Mouse (Mus musculus) limb, embryonic 12.5 days (tissue): Measurements from ENCODE around the gene Wdr91. TPM values are rescaled to one million over a fixed set of nuclear protein-coding genes. Genes with fewer than 3 reads are reported as not detected.

Experiments
- ATAC-seq: fragments of 200-750 bp; cut with Nextera tagmentation; 2 replicates; pipeline ENCODE4 v1.8.0; 2017; ENCODE audit warnings: low read depth, moderate TSS enrichment; ENCODE audit not compliant: insufficient number of reproducible peaks, insufficient read depth, low FRiP score, low TSS enrichment
- H3K27ac ChIP-seq: fragments of 300-500 bp; sonication (generic); 2 replicates; pipeline ENCODE4 v1.5.1; 2016; ENCODE audit warnings: mild to moderate bottlenecking, moderate library complexity
- H3K27me3 ChIP-seq: fragments of 300-500 bp; sonication (generic); 2 replicates; pipeline ENCODE4 v1.6.1; 2016; ENCODE audit warnings: mild to moderate bottlenecking, moderate library complexity
- H3K36me3 ChIP-seq: fragments of 300-500 bp; sonication (generic); 2 replicates; pipeline ENCODE4 v1.6.1; 2016; ENCODE audit warnings: mild to moderate bottlenecking, moderate library complexity
- H3K4me1 ChIP-seq: fragments of 300-500 bp; sonication (generic); replicated peaks from 2 replicates; pipeline ENCODE4 v1.6.1; 2016
- H3K4me2 ChIP-seq: fragments of 300-500 bp; sonication (generic); 2 replicates; pipeline ENCODE4 v1.6.1; 2016; ENCODE audit warnings: mild to moderate bottlenecking, moderate library complexity
- H3K4me3 ChIP-seq: fragments of 300-500 bp; sonication (generic); replicated peaks from 2 replicates; pipeline ENCODE4 v1.5.1; 2016; ENCODE audit warnings: mild to moderate bottlenecking
- H3K9ac ChIP-seq: fragments of 300-500 bp; sonication (generic); replicated peaks from 2 replicates; pipeline ENCODE4 v1.6.1; 2016; ENCODE audit warnings: mild to moderate bottlenecking, moderate library complexity
- H3K9me3 ChIP-seq: fragments of 300-500 bp; sonication (generic); 2 replicates; pipeline ENCODE4 v1.6.1; 2016; ENCODE audit warnings: mild to moderate bottlenecking, moderate library complexity
- WGBS: fragments of 180-500 bp; shearing (Covaris S2); methylation state at CpG from one replicate; pipeline ENCODE4 v1.1.7; 2016; 5-methylcytosine and 5-hydroxymethylcytosine counted together
- polyA plus RNA-seq: library from polyadenylated mRNA; unstranded; fragments of >200 nt; fragmentation: Nextera tagmentation; extraction: Ambion mirVana; gene quantifications from 2 replicates; pipeline ENCODE4 v1.2.1, GENCODE M21; 2016

Wdr91 gene
- polyA plus RNA-seq, 1 experiment from 2014 or later = 13.9 TPM

GRCm38 (mm10) chr6:34901911-34902444, 8.7 kb downstream of the Wdr91 start:
- 81% methylated on average over 9 of the region's 9 CpGs for WGBS
- no peak for ATAC-seq
- Histone ChIP-seq H3K27ac (no peak overlapping the region), H3K36me3 (peaks cover 88% of the 10 kb centered on the region), H3K27me3 (no peaks in the 10 kb centered on the region), H3K9me3 (no peaks in the 10 kb centered on the region), H3K4me1 (no peaks in the 10 kb centered on the region), H3K9ac (no peak overlapping the region), H3K4me3 (no peak overlapping the region), H3K4me2 (no peak overlapping the region)

- no peak overlapping the region for H3K4me3 ChIP-seq
- no peak overlapping the region for H3K27ac ChIP-seq
- H3K27me3 ChIP-seq = no peaks in the 10 kb centered on the region
- ATAC-seq = no peak
- H3K4me2 ChIP-seq = no peak overlapping the region
- WGBS = 63% methylated on average over 2 of the region's 2 CpGs
- H3K9me3 ChIP-seq = no peaks in the 10 kb centered on the region
- no peaks in the 10 kb centered on the region for H3K4me1 ChIP-seq
- peaks cover 82% of the 10 kb centered on the region for H3K36me3 ChIP-seq
- H3K9ac ChIP-seq = no peak overlapping the region
Measured at GRCm38 (mm10) chr6:34900990-34901389, 9.7 kb downstream of the Wdr91 start.

- no peaks in the 10 kb centered on the region for H3K27me3 ChIP-seq
- H3K36me3 ChIP-seq = peaks cover 83% of the 10 kb centered on the region
- no peak overlapping the region for H3K4me3 ChIP-seq
- no peaks in the 10 kb centered on the region for H3K4me1 ChIP-seq
- no peaks in the 10 kb centered on the region for H3K9me3 ChIP-seq
- WGBS = 79% methylated on average over 2 of the region's 2 CpGs
- H3K4me2 ChIP-seq = no peak overlapping the region
- no peak overlapping the region for H3K9ac ChIP-seq
- ATAC-seq = no peak
- no peak overlapping the region for H3K27ac ChIP-seq
Measured at GRCm38 (mm10) chr6:34899127-34899526, 11.5 kb downstream of the Wdr91 start.

GRCm38 (mm10) chr6:34896168-34896780, 14.4 kb downstream of the Wdr91 start:
- Histone ChIP-seq H3K9ac (no peak overlapping the region), H3K4me2 (no peak overlapping the region), H3K27ac (no peak overlapping the region), H3K27me3 (no peaks in the 10 kb centered on the region), H3K4me1 (no peaks in the 10 kb centered on the region), H3K4me3 (no peak overlapping the region), H3K9me3 (no peaks in the 10 kb centered on the region), H3K36me3 (peaks cover 87% of the 10 kb centered on the region)
- ATAC-seq = no peak
- 53% methylated on average over 16 of the region's 16 CpGs for WGBS

GRCm38 (mm10) chr6:34895569-34895968, 15.1 kb downstream of the Wdr91 start:
- Histone ChIP-seq H3K4me3 (no peak overlapping the region), H3K9ac (no peak overlapping the region), H3K36me3 (peaks cover 86% of the 10 kb centered on the region), H3K4me1 (no peaks in the 10 kb centered on the region), H3K4me2 (no peak overlapping the region), H3K9me3 (no peaks in the 10 kb centered on the region), H3K27me3 (no peaks in the 10 kb centered on the region), H3K27ac (no peak overlapping the region)
- WGBS = 90% methylated on average over 7 of the region's 7 CpGs
- no peak for ATAC-seq

GRCm38 (mm10) chr6:34889185-34889584, 21.5 kb downstream of the Wdr91 start:
- Histone ChIP-seq H3K4me2 (no peak overlapping the region), H3K9me3 (no peaks in the 10 kb centered on the region), H3K27me3 (no peaks in the 10 kb centered on the region), H3K27ac (no peak overlapping the region), H3K36me3 (peaks cover 90% of the 10 kb centered on the region), H3K4me1 (no peaks in the 10 kb centered on the region), H3K9ac (no peak overlapping the region), H3K4me3 (no peak overlapping the region)
- 76% methylated on average over 4 of the region's 4 CpGs for WGBS
- no peak for ATAC-seq

GRCm38 (mm10) chr6:34887131-34887850, 23.4 kb downstream of the Wdr91 start:
- peak; percentile 56; the same call in 1 of the 2 replicates for ATAC-seq
- no peak overlapping the region for H3K9ac ChIP-seq
- H3K4me2 ChIP-seq = no peak overlapping the region
- H3K9me3 ChIP-seq = no peaks in the 10 kb centered on the region
- H3K4me1 ChIP-seq = no peaks in the 10 kb centered on the region
- H3K27me3 ChIP-seq = no peaks in the 10 kb centered on the region
- H3K27ac ChIP-seq = no peak overlapping the region; the same call in 1 of the 2 replicates
- 83% methylated on average over 6 of the region's 6 CpGs for WGBS
- no peak overlapping the region for H3K4me3 ChIP-seq
- H3K36me3 ChIP-seq = peaks cover 89% of the 10 kb centered on the region

GRCm38 (mm10) chr6:34884724-34885123, 26.0 kb downstream of the Wdr91 start:
- H3K27me3 ChIP-seq = no peaks in the 10 kb centered on the region
- H3K4me2 ChIP-seq = no peak overlapping the region
- H3K4me1 ChIP-seq = no peaks in the 10 kb centered on the region
- WGBS = 81% methylated on average over 7 of the region's 7 CpGs
- peaks cover 86% of the 10 kb centered on the region for H3K36me3 ChIP-seq
- no peak overlapping the region for H3K4me3 ChIP-seq
- no peaks in the 10 kb centered on the region for H3K9me3 ChIP-seq
- ATAC-seq = no peak
- H3K9ac ChIP-seq = no peak overlapping the region
- no peak overlapping the region for H3K27ac ChIP-seq

GRCm38 (mm10) chr6:34879911-34880475, 30.7 kb downstream of the Wdr91 start:
- no peak for ATAC-seq
- Histone ChIP-seq H3K4me2 (no peak overlapping the region), H3K27me3 (no peaks in the 10 kb centered on the region), H3K4me3 (no peak overlapping the region), H3K27ac (no peak overlapping the region), H3K36me3 (peaks cover 52% of the 10 kb centered on the region), H3K4me1 (peaks cover 20% of the 10 kb centered on the region), H3K9ac (no peak overlapping the region), H3K9me3 (no peaks in the 10 kb centered on the region)
- 59% methylated on average over 6 of the region's 6 CpGs for WGBS

GRCm38 (mm10) chr6:34879101-34879740, 31.5 kb downstream of the Wdr91 start:
- no peak for ATAC-seq
- Histone ChIP-seq H3K27me3 (no peaks in the 10 kb centered on the region), H3K4me3 (no peak overlapping the region), H3K9ac (no peak overlapping the region), H3K4me1 (peaks cover 20% of the 10 kb centered on the region), H3K4me2 (no peak overlapping the region), H3K36me3 (peaks cover 45% of the 10 kb centered on the region), H3K9me3 (no peaks in the 10 kb centered on the region), H3K27ac (no peak overlapping the region)
- WGBS = 81% methylated on average over 16 of the region's 16 CpGs
